Mouse (Mus musculus) CH12.LX (cell line): ENCODE results near the gene Eif4h.

ENCODE experiments used
- CTCF ChIP-seq, 2 experiments: IDR thresholded peaks in 1 of 2; conservative IDR thresholded peaks in 1 of 2; 2 replicates each; pipeline ENCODE4 v1.5.1; 2011 to 2012; ENCODE audit warnings: low read depth in 2 of 2, low read length in 2 of 2, improper control_type of control experiment in 1 of 2, inconsistent platforms in 1 of 2, mild to moderate bottlenecking in 1 of 2, moderate library complexity in 1 of 2
- E2F4 ChIP-seq: IDR thresholded peaks from 2 replicates; pipeline ENCODE4 v1.6.1; 2011; ENCODE audit warnings: low read depth, low read length, improper control_type of control experiment; ENCODE audit not compliant: insufficient replicate concordance
- ETS1 ChIP-seq: conservative IDR thresholded peaks from 2 replicates; pipeline ENCODE4 v1.6.1; 2012; ENCODE audit warnings: low read depth, mild to moderate bottlenecking, inconsistent platforms, low read length, improper control_type of control experiment, moderate library complexity
- GABPA ChIP-seq: IDR thresholded peaks from 2 replicates; pipeline ENCODE4 v1.6.1; 2012; ENCODE audit warnings: low read depth, low read length, improper control_type of control experiment, inconsistent platforms; ENCODE audit not compliant: insufficient replicate concordance
- JUN ChIP-seq: IDR thresholded peaks from 2 replicates; pipeline ENCODE4 v1.6.1; 2011; ENCODE audit warnings: low read depth, mild to moderate bottlenecking, low read length, improper control_type of control experiment, moderate library complexity; ENCODE audit not compliant: insufficient read depth
- MAFK ChIP-seq: IDR thresholded peaks from 2 replicates; pipeline ENCODE4 v1.6.1; 2011; ENCODE audit warnings: low read length, improper control_type of control experiment; ENCODE audit not compliant: insufficient replicate concordance
- MAX ChIP-seq: IDR thresholded peaks from 2 replicates; pipeline ENCODE4 v1.6.1; 2011; ENCODE audit warnings: low read length, improper control_type of control experiment
- NELFE ChIP-seq: IDR thresholded peaks from 2 replicates; pipeline ENCODE4 v1.6.1; 2011; ENCODE audit warnings: low read depth, low read length, improper control_type of control experiment
- POLR2A ChIP-seq: IDR thresholded peaks from 2 replicates; pipeline ENCODE4 v1.6.1; 2011; ENCODE audit warnings: low read depth, mild to moderate bottlenecking, improper control_type of control experiment, low read length
- POLR2AphosphoS2 ChIP-seq: IDR thresholded peaks from 2 replicates; pipeline ENCODE4 v1.6.1; 2011; ENCODE audit warnings: low read depth, low read length, improper control_type of control experiment
- SMC3 ChIP-seq: IDR thresholded peaks from 2 replicates; pipeline ENCODE4 v1.6.1; 2011; ENCODE audit warnings: low read depth, low read length, improper control_type of control experiment
- USF1 ChIP-seq: IDR thresholded peaks from 2 replicates; pipeline ENCODE4 v1.6.1; 2014; ENCODE audit warnings: low read depth, mild to moderate bottlenecking, inconsistent platforms, low read length, improper control_type of control experiment
- USF2 ChIP-seq: conservative IDR thresholded peaks from 2 replicates; pipeline ENCODE4 v1.6.1; 2011; ENCODE audit warnings: low read depth, low read length, improper control_type of control experiment
- ZC3H11A ChIP-seq: IDR thresholded peaks from 2 replicates; pipeline ENCODE4 v1.6.1; 2012; ENCODE audit warnings: low read depth, mild to moderate bottlenecking, inconsistent platforms, low read length, improper control_type of control experiment

GRCm38 (mm10) chr5:134607121-134607520 lies 32.2 kb downstream of the Eif4h start:
- TF ChIP-seq SMC3 = no peak
- TF ChIP-seq CTCF (conservative IDR thresholded peaks at IDR 0.05 in 1 of 2, IDR thresholded peaks at IDR 0.05 in 1 of 2; ENCODE audit: low read depth in 2 of 2, low read length in 2 of 2) = no peak
- TF ChIP-seq E2F4 = no peak
- TF ChIP-seq POLR2A = no peak
- no peak for TF ChIP-seq USF2
- TF ChIP-seq ETS1 = no peak
- no peak for TF ChIP-seq MAFK
- no peak for TF ChIP-seq USF1
- no peak for TF ChIP-seq POLR2AphosphoS2
- no peak for TF ChIP-seq GABPA
- no peak for TF ChIP-seq NELFE
- no peak for TF ChIP-seq JUN
- no peak for TF ChIP-seq MAX
- no peak for TF ChIP-seq ZC3H11A
